Mouse (Mus musculus) intestine, embryonic 16.5 days (tissue): ENCODE results near the gene Olfr356. TPM values are rescaled to one million over a fixed set of nuclear protein-coding genes. Genes with fewer than 3 reads are reported as not detected.

Experiments
- ATAC-seq: fragments of 200-750 bp; cut with Nextera tagmentation; 2 replicates; pipeline ENCODE4 v1.8.0; 2017; ENCODE audit warnings: moderate TSS enrichment, moderate library complexity
- H3K27ac ChIP-seq: fragments of 300-500 bp; sonication (generic); 2 replicates; pipeline ENCODE4 v1.5.1; 2014; ENCODE audit warnings: mild to moderate bottlenecking, low read length
- H3K27me3 ChIP-seq: fragments of 300-500 bp; sonication (generic); replicated peaks from 2 replicates; pipeline ENCODE4 v1.6.1; 2014; ENCODE audit warnings: low read length, control low read depth, mixed read lengths; ENCODE audit not compliant: control insufficient read depth, insufficient read depth
- H3K36me3 ChIP-seq: fragments of 300-500 bp; sonication (generic); 2 replicates; pipeline ENCODE4 v1.6.1; 2014; ENCODE audit warnings: low read length, control low read depth; ENCODE audit not compliant: control insufficient read depth, insufficient read depth
- H3K4me1 ChIP-seq: fragments of 300-500 bp; sonication (generic); 2 replicates; pipeline ENCODE4 v1.6.1; 2014; ENCODE audit warnings: low read length, control low read depth, mixed read lengths; ENCODE audit not compliant: control insufficient read depth, insufficient read depth
- H3K4me2 ChIP-seq: fragments of 300-500 bp; sonication (generic); 2 replicates; pipeline ENCODE4 v1.6.1; 2014; ENCODE audit warnings: low read depth, low read length, control low read depth
- H3K4me3 ChIP-seq: fragments of 300-500 bp; sonication (generic); 2 replicates; pipeline ENCODE4 v1.5.1; 2014; ENCODE audit warnings: mild to moderate bottlenecking, low read length
- H3K9ac ChIP-seq: fragments of 300-500 bp; sonication (generic); 2 replicates; pipeline ENCODE4 v1.6.1; 2014; ENCODE audit warnings: low read depth, low read length
- H3K9me3 ChIP-seq: fragments of 300-500 bp; sonication (generic); 2 replicates; pipeline ENCODE4 v1.6.1; 2016; ENCODE audit warnings: low read length, control low read depth; ENCODE audit not compliant: control insufficient read depth
- WGBS: fragments of 180-500 bp; shearing (Covaris S2); extraction: QIAGEN DNeasy Blood & Tissue Kit; methylation state at CpG from one replicate; pipeline ENCODE4 v1.1.7; 2014; 5-methylcytosine and 5-hydroxymethylcytosine counted together
- polyA plus RNA-seq: library from polyadenylated mRNA; unstranded; fragments of >200 nt; fragmentation: Nextera tagmentation; extraction: Ambion mirVana; gene quantifications from 2 replicates; pipeline ENCODE4 v1.2.1, GENCODE M21; 2015

Olfr356 gene
- not detected in 2 replicates for polyA plus RNA-seq

DNA sequence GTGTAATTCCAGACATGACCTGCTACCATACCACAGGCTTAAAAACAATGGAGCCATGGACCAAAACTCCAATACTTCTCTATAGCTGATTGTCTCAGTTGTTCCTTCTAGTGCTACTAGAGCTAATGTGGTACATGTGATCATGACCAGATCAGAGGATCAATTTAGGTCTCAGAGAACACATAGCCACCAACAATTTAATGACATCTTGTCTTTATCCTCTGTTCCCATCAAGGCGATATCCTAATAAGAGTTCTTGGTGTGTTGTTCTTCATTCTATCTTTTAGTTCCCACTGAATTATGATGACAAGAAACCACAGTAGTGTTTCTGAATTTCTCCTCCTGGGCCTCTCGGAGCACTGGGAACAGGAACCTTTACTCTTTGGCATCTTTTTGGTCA, at the start of gene Olfr356:
Gene Olfr356, plus strand, starts transcription at position 301 of the 400 bp plus-strand sequence.
- Histone ChIP-seq H3K4me1 (no peaks in the 10 kb centered on the region), H3K4me3 (no peak within 1 kb of the TSS), H3K9me3 (no peaks in the 10 kb centered on the region; the same call in 1 of the 2 replicates), H3K4me2 (no peak within 1 kb of the TSS), H3K9ac (no peak within 1 kb of the TSS), H3K36me3 (no peaks in the 10 kb centered on the region), H3K27me3 (no peaks in the 10 kb centered on the region), H3K27ac (no peak within 1 kb of the TSS)
- 88% methylated on average over 2 of the region's 2 CpGs for WGBS
- no peak for ATAC-seq

DNA sequence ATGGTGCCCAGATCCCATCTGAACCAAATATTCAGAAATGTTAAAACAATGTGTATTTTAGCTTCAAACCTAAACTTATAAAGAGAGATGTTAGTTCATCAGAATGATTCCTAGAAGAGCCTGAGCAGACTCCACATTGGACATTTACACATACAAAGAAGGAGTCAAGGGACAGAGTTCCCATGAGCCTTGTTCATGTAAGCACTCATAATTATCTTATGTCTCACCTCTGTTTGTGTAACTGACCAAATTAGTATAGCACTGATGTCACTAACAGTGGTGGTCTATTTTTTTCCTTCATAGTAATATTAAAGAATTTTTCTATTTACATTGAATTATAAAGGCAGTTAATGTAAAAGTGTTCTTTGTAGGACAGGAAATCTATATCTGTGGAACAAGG, 44.1 kb upstream of the Olfr356 start, which contains the start of gene Olfr353:
Gene Olfr353, minus strand, starts transcription at position 101 of the 400 bp plus-strand sequence.
- no peaks in the 10 kb centered on the region for H3K9me3 ChIP-seq
- no peak within 1 kb of the TSS for H3K27ac ChIP-seq
- no peaks in the 10 kb centered on the region for H3K27me3 ChIP-seq
- H3K4me3 ChIP-seq = no peak within 1 kb of the TSS
- no peak within 1 kb of the TSS for H3K4me2 ChIP-seq
- no peak for ATAC-seq
- no peak within 1 kb of the TSS for H3K9ac ChIP-seq
- no peaks in the 10 kb centered on the region for H3K4me1 ChIP-seq
- H3K36me3 ChIP-seq = no peaks in the 10 kb centered on the region

GRCm38 (mm10) chr2:36897114-36897513, 39.8 kb upstream of the Olfr356 start:
- H3K36me3 ChIP-seq = no peaks in the 10 kb centered on the region
- 0 out of 2 replicates have a peak, but pooled peaks cover 3% of the 10 kb centered on the region for H3K9me3 ChIP-seq
- H3K4me3 ChIP-seq = no peak overlapping the region

DNA sequence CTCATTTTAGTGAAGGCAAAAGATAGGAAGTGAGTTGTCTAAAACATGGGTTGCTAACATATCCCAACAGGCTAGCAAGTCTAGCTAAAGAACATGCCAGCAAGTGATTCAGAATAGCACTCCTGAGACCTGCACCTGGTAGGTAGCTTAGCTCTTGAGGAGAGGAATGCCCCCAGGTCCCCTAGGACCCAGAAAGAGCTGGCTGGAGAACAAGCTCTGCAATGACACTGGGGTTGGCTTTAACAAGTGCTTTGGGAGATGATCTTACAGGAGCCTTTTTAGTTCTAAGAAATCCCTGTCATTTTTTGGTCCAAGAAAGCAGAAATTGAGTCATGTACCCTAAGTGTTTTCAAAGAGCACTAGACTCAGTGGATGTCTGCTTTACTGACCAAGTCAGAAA, 31.5 kb upstream of the Olfr356 start, which contains the start of gene Olfr354:
Gene Olfr354, plus strand, starts transcription at position 301 of the 400 bp plus-strand sequence.
- no peak within 1 kb of the TSS for H3K4me3 ChIP-seq
- no peak within 1 kb of the TSS for H3K9ac ChIP-seq
- H3K4me1 ChIP-seq = no peaks in the 10 kb centered on the region
- H3K9me3 ChIP-seq = no peaks in the 10 kb centered on the region
- no peak within 1 kb of the TSS for H3K4me2 ChIP-seq
- H3K36me3 ChIP-seq = no peaks in the 10 kb centered on the region
- no peaks in the 10 kb centered on the region for H3K27me3 ChIP-seq
- ATAC-seq = no peak
- no peak within 1 kb of the TSS for H3K27ac ChIP-seq

More at GRCm38 (mm10) chr2:36897114-36897513, 39.8 kb upstream of the Olfr356 start:
- Histone ChIP-seq H3K9ac (no peak overlapping the region), H3K27me3 (no peaks in the 10 kb centered on the region), H3K4me1 (no peaks in the 10 kb centered on the region), H3K27ac (no peak overlapping the region), H3K4me2 (no peak overlapping the region)
- ATAC-seq = no peak

DNA sequence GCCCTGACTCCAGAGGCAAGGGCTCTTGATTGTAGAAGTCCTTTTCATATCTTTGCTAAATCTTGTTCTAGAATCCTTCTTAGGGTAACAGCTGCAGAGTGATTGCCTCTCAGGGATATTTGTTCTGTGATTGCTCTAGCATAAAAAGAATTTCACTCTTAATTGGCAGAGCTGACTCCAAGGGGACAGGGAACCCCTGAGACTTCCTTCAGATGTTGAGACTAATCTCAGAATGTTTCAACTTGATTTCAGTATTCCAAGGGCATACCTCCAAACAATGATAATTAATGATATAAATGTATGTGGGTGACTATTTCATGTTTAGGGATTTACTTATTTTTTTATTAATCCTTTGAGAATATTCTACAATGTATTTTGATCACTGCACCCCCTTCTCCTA, 8.1 kb upstream of the Olfr356 start, which contains the start of gene Olfr355:
Gene Olfr355, minus strand, starts transcription at position 101 of the 400 bp plus-strand sequence.
- Histone ChIP-seq H3K36me3 (no peaks in the 10 kb centered on the region), H3K27ac (no peak within 1 kb of the TSS), H3K4me2 (no peak within 1 kb of the TSS), H3K4me1 (no peaks in the 10 kb centered on the region), H3K4me3 (no peak within 1 kb of the TSS), H3K9ac (no peak within 1 kb of the TSS), H3K9me3 (no peaks in the 10 kb centered on the region), H3K27me3 (no peaks in the 10 kb centered on the region)
- ATAC-seq = no peak

Other genes starting within 250 kb of the Olfr356 start
- not detected in 2 replicates for gene Olfr347, start 205.2 kb upstream of the Olfr356 start, polyA plus RNA-seq
- gene Olfr348, start 152.8 kb upstream of the Olfr356 start, polyA plus RNA-seq = not detected in 2 replicates
- gene Olfr50, start 146.6 kb upstream of the Olfr356 start, polyA plus RNA-seq = not detected in 2 replicates
- not detected in 2 replicates for gene Olfr3, start 120.1 kb upstream of the Olfr356 start, polyA plus RNA-seq
- gene Olfr350, start 90.8 kb upstream of the Olfr356 start, polyA plus RNA-seq = not detected in 2 replicates
- gene Olfr351, start 74.5 kb upstream of the Olfr356 start, polyA plus RNA-seq = not detected in 2 replicates
- not detected in 2 replicates for gene Olfr352, start 68.7 kb upstream of the Olfr356 start, polyA plus RNA-seq
- gene Olfr353, start 44.2 kb upstream of the Olfr356 start, polyA plus RNA-seq = not detected in 2 replicates
- gene Olfr354, start 31.4 kb upstream of the Olfr356 start, polyA plus RNA-seq = not detected in 2 replicates
- not detected in 2 replicates for gene Olfr355, start 8.2 kb upstream of the Olfr356 start, polyA plus RNA-seq
- gene Olfr357, start 56.7 kb downstream of the Olfr356 start, polyA plus RNA-seq = not detected in 2 replicates
- not detected in 2 replicates for gene Olfr358, start 72.2 kb downstream of the Olfr356 start, polyA plus RNA-seq
- gene Olfr360, start 128.6 kb downstream of the Olfr356 start, polyA plus RNA-seq = not detected in 2 replicates
- not detected in 2 replicates for gene Olfr361, start 152.2 kb downstream of the Olfr356 start, polyA plus RNA-seq
- gene Olfr362, start 180.8 kb downstream of the Olfr356 start, polyA plus RNA-seq = not detected in 2 replicates
- not detected in 2 replicates for gene Olfr364-ps1, start 202.2 kb downstream of the Olfr356 start, polyA plus RNA-seq